Mouse (Mus musculus): ENCODE data around the gene Mob3a.

- peak; percentile 74 for TF ChIP-seq POLR2A (IDR thresholded peaks at IDR 0.05; ENCODE audit: low read depth, low read length)
- no peak for TF ChIP-seq EP300 (IDR thresholded peaks at IDR 0.05; ENCODE audit: low read length)
- no peak for TF ChIP-seq ZC3H11A (IDR thresholded peaks at IDR 0.05; ENCODE audit: low read depth, low read length)
Observed at GRCm38 (mm10) chr10:80742180-80742978, 40.6 kb upstream of the Mob3a start, which contains the start of gene Ap3d1.
